Mouse (Mus musculus) lung, embryonic 14.5 days (tissue): ENCODE measurements around the gene Tssc4. TPM values are rescaled to one million over a fixed set of nuclear protein-coding genes. Genes with fewer than 3 reads are reported as not detected.

Source experiments
- ATAC-seq: fragments of 200-750 bp; cut with Nextera tagmentation; 2 replicates; pipeline ENCODE4 v1.8.0; 2017; ENCODE audit warnings: mild to moderate bottlenecking, moderate TSS enrichment, moderate library complexity; ENCODE audit not compliant: insufficient read depth
- DNase-seq: peaks from one replicate; pipeline ENCODE4 v3.0.0-alpha.2; 2015
- H3K27ac ChIP-seq: fragments of 300-500 bp; sonication (generic); 2 replicates; pipeline ENCODE4 v1.5.1; 2014; ENCODE audit warnings: low read depth, mild to moderate bottlenecking, moderate library complexity
- H3K27me3 ChIP-seq: fragments of 300-500 bp; sonication (generic); 2 replicates; pipeline ENCODE4 v1.6.1; 2014; ENCODE audit warnings: low read length, control low read depth; ENCODE audit not compliant: insufficient read depth
- H3K36me3 ChIP-seq: fragments of 300-500 bp; sonication (generic); 2 replicates; pipeline ENCODE4 v1.6.1; 2014; ENCODE audit warnings: control low read depth; ENCODE audit not compliant: insufficient read depth
- H3K4me1 ChIP-seq: fragments of 300-500 bp; sonication (generic); 2 replicates; pipeline ENCODE4 v1.6.1; 2014; ENCODE audit warnings: antibody characterized with exemption, control low read depth; ENCODE audit not compliant: insufficient read depth
- H3K4me2 ChIP-seq: fragments of 300-500 bp; sonication (generic); 2 replicates; pipeline ENCODE4 v1.6.1; 2014; ENCODE audit warnings: mild to moderate bottlenecking
- H3K4me3 ChIP-seq: fragments of 300-500 bp; sonication (generic); 2 replicates; pipeline ENCODE4 v1.5.1; 2014; ENCODE audit warnings: low read depth, low read length
- H3K9ac ChIP-seq: fragments of 300-500 bp; sonication (generic); 2 replicates; pipeline ENCODE4 v1.6.1; 2014
- H3K9me3 ChIP-seq: fragments of 300-500 bp; sonication (generic); 2 replicates; pipeline ENCODE4 v1.6.1; 2016; ENCODE audit warnings: low read depth, low read length, control low read depth
- CTCF ChIP-seq: IDR thresholded peaks from 2 replicates; pipeline ENCODE4 v1.5.1; 2016; ENCODE audit warnings: antibody characterized with exemption, low read depth
- WGBS: fragments of 180-500 bp; shearing (Covaris S2); extraction: QIAGEN DNeasy Blood & Tissue Kit; methylation state at CpG from one replicate; pipeline ENCODE4 v1.1.7; 2014; 5-methylcytosine and 5-hydroxymethylcytosine counted together
- polyA plus RNA-seq: library from polyadenylated mRNA; unstranded; fragments of >200 nt; fragmentation: Nextera tagmentation; extraction: Ambion mirVana; gene quantifications from 2 replicates; pipeline ENCODE4 v1.2.1, GENCODE M21; 2014

Tssc4 gene
- polyA plus RNA-seq, 1 experiment from 2014 or later, result 75.6 TPM

DNA sequence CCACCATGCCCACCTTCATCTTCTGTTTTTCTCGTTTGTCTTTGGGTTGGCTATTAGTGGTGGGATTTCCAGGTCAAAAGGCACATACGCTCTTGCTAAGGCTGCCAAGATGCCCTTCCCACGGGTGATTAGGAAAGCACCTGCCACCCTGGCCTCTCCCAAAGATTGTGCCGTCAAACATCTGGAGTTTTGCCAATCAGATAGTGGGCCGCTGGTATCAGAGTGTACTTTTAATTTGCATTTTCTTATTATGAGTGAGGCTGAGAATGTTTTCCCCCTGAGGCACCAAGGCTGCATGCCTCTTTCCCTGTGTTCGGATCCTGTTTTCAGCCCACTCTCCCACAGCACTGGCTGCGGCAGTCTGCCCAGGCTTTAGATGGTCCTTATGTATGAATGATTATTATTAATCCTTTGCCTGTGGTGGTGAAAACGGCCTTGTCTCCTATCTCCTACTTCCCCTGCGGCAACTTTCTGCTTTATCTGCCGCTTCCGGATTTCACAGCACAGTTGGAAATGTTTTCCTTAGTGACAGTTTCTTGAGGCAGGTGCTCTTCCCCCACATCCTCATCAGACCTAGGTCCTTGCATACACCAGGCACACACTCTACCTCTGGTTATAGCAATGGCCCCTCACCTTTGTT is 36.3 kb downstream of the Tssc4 start:
- Histone ChIP-seq H3K27me3 (peaks cover 37% of the 10 kb centered on the region), H3K36me3 (no peaks in the 10 kb centered on the region), H3K27ac (no peak overlapping the region), H3K4me2 (no peak overlapping the region), H3K9me3 (no peaks in the 10 kb centered on the region), H3K4me3 (no peak overlapping the region), H3K4me1 (peaks cover 6% of the 10 kb centered on the region; the same call in 1 of the 2 replicates), H3K9ac (no peak overlapping the region)
- TF ChIP-seq CTCF, result no peak
- DNase-seq, result no peak
- WGBS, result 53% methylated on average over 11 of the region's 11 CpGs
- no peak for ATAC-seq

DNA sequence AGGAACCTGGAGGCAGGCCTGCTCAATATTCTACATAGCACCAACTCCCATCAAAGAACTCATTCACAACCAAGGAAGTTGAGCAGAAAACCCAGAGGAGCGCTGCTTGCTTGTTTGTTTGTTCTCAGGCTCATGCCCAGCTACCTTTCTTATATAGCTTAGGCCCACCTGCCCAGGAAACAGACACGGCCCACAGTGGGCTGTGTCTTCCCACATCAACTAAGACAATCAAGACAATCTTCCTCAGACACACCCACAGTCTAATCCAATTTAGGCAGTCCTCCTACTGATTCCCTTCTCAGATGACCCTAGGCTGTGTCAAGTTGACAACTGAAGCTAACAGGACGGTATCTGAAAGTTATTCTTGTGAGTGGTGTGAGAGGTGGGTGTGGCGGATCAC is 37.0 kb downstream of the Tssc4 start, which contains the start of gene Kcnq1:
Kcnq1 (plus strand) TSS at position 301 of the 400 bp plus-strand sequence.
- Histone ChIP-seq H3K9ac (no peak within 1 kb of the TSS), H3K9me3 (no peaks in the 10 kb centered on the region), H3K4me2 (peak within 1 kb of the TSS; percentile 74), H3K4me3 (peak within 1 kb of the TSS; percentile 43), H3K27me3 (peaks cover 37% of the 10 kb centered on the region), H3K27ac (no peak within 1 kb of the TSS), H3K4me1 (peaks cover 6% of the 10 kb centered on the region; the same call in 1 of the 2 replicates), H3K36me3 (no peaks in the 10 kb centered on the region)
- ATAC-seq, result no peak
- 69% methylated on average over 4 of the region's 4 CpGs for WGBS
- no peak for DNase-seq
- no peak for TF ChIP-seq CTCF

- H3K36me3 ChIP-seq, result no peaks in the 10 kb centered on the region
- no peak overlapping the region for H3K27ac ChIP-seq
- peak overlapping the region; percentile 74 for H3K4me2 ChIP-seq
- H3K9me3 ChIP-seq, result no peaks in the 10 kb centered on the region
- DNase-seq (peak; percentile 63), ATAC-seq (peak; percentile 57)
- H3K9ac ChIP-seq, result no peak overlapping the region
- TF ChIP-seq CTCF, result peak; percentile 18; the same call in 1 of the 2 replicates
- WGBS, result 6% methylated on average over 54 of the region's 57 CpGs
- peaks cover 6% of the 10 kb centered on the region; the same call in 1 of the 2 replicates for H3K4me1 ChIP-seq
- peak overlapping the region; percentile 43 for H3K4me3 ChIP-seq
- H3K27me3 ChIP-seq, result peaks cover 37% of the 10 kb centered on the region
These were observed 37.8 kb downstream of the Tssc4 start for GRCm38 (mm10) chr7:143106672-143107465.

GRCm38 (mm10) chr7:143108200-143108599 is 39.2 kb downstream of the Tssc4 start:
- H3K27ac ChIP-seq, result peak overlapping the region; percentile 14; the same call in 1 of the 2 replicates
- TF ChIP-seq CTCF, result peak; percentile 30; the same call in 1 of the 2 replicates
- H3K9ac ChIP-seq, result no peak overlapping the region
- ATAC-seq (no peak), DNase-seq (peak; percentile 51)
- peak overlapping the region; percentile 74; the same call in 1 of the 2 replicates for H3K4me2 ChIP-seq
- no peaks in the 10 kb centered on the region for H3K9me3 ChIP-seq
- 30% methylated on average over 5 of the region's 5 CpGs for whole genome bisulfite sequencing
- H3K4me3 ChIP-seq, result no peak overlapping the region
- H3K27me3 ChIP-seq, result peaks cover 37% of the 10 kb centered on the region
- H3K36me3 ChIP-seq, result no peaks in the 10 kb centered on the region
- H3K4me1 ChIP-seq, result peaks cover 6% of the 10 kb centered on the region; the same call in 1 of the 2 replicates

GRCm38 (mm10) chr7:143108996-143109660 is 40.1 kb downstream of the Tssc4 start:
- peaks cover 37% of the 10 kb centered on the region for H3K27me3 ChIP-seq

GRCm38 (mm10) chr7:143109696-143110095 is 40.6 kb downstream of the Tssc4 start:
- peaks cover 6% of the 10 kb centered on the region; the same call in 1 of the 2 replicates for H3K4me1 ChIP-seq
- peaks cover 2% of the 10 kb centered on the region; the same call in 1 of the 2 replicates for H3K9me3 ChIP-seq
- H3K4me3 ChIP-seq, result no peak overlapping the region
- no peak overlapping the region for H3K27ac ChIP-seq
- no peak overlapping the region for H3K9ac ChIP-seq
- DNase-seq, result no peak
- TF ChIP-seq CTCF, result no peak
- peaks cover 37% of the 10 kb centered on the region for H3K27me3 ChIP-seq
- 57% methylated on average over 3 of the region's 3 CpGs for WGBS
- H3K36me3 ChIP-seq, result no peaks in the 10 kb centered on the region
- ATAC-seq, result 0 out of 2 replicates have a peak, but pooled peaks have one; percentile 21
- peak overlapping the region; percentile 26; the same call in 1 of the 2 replicates for H3K4me2 ChIP-seq

More at GRCm38 (mm10) chr7:143108996-143109660, 40.1 kb downstream of the Tssc4 start:
- Histone ChIP-seq H3K4me2 (peak overlapping the region; percentile 26; the same call in 1 of the 2 replicates), H3K4me1 (peaks cover 6% of the 10 kb centered on the region; the same call in 1 of the 2 replicates), H3K9me3 (no peaks in the 10 kb centered on the region; the same call in 1 of the 2 replicates), H3K4me3 (no peak overlapping the region), H3K27ac (peak overlapping the region; percentile 14; the same call in 1 of the 2 replicates), H3K36me3 (no peaks in the 10 kb centered on the region), H3K9ac (no peak overlapping the region)
- WGBS, result 16% methylated on average over 3 of the region's 3 CpGs
- ATAC-seq (no peak), DNase-seq (peak; percentile 38)
- no peak for TF ChIP-seq CTCF
